Comparison of ENCODE assay signal across 8 mouse cellular contexts in genomic region chr7:41599932-41600548, GRCm38 (mm10). TPM values are rescaled to one million over a fixed set of nuclear protein-coding genes. Genes with fewer than 3 reads are reported as not detected.
DNase-seq lines count a peak whose midpoint lies in the region; ATAC-seq and TF ChIP-seq lines count a peak whose summit lies in the region.

No protein-coding gene starts in this region.

- H3K36me3 ChIP-seq in heart, embryonic 13.5 days = 0 out of 2 replicates have a peak, but pooled peaks cover 3% of the 10 kb centered on the region
- H3K36me3 ChIP-seq in ES-Bruce4 (ENCODE audit: control insufficient read depth, insufficient read depth, low read length, poor library complexity, severe bottlenecking) = peaks cover 9% of the 10 kb centered on the region
- H3K36me3 ChIP-seq in embryonic facial prominence, embryonic 13.5 days = 0 out of 2 replicates have a peak, but pooled peaks cover 3% of the 10 kb centered on the region
- H3K36me3 ChIP-seq in limb, embryonic 10.5 days = peaks cover 23% of the 10 kb centered on the region
- no peaks in the 10 kb centered on the region for H3K36me3 ChIP-seq in neural tube, embryonic 15.5 days

- no peak for TF ChIP-seq POLR2A in ES-Bruce4 (IDR thresholded peaks at IDR 0.05; ENCODE audit: insufficient read depth, low read length)

- H3K27me3 ChIP-seq in heart, embryonic 13.5 days (replicated peaks) = no peaks in the 10 kb centered on the region
- H3K27me3 ChIP-seq in ES-Bruce4 (ENCODE audit: control insufficient read depth, insufficient read depth, low read length, poor library complexity, severe bottlenecking) = no peaks in the 10 kb centered on the region
- H3K27me3 ChIP-seq in embryonic facial prominence, embryonic 13.5 days = no peaks in the 10 kb centered on the region
- H3K27me3 ChIP-seq in limb, embryonic 10.5 days (ENCODE audit: low read depth, poor library complexity, severe bottlenecking) = no peaks in the 10 kb centered on the region
- H3K27me3 ChIP-seq in neural tube, embryonic 15.5 days (replicated peaks) = no peaks in the 10 kb centered on the region

- 16% methylated on average over 3 of the region's 3 CpGs for WGBS in heart, embryonic 13.5 days
- WGBS in embryonic facial prominence, embryonic 13.5 days = 20% methylated on average over 3 of the region's 3 CpGs
- 15% methylated on average over 3 of the region's 3 CpGs for WGBS in limb, embryonic 10.5 days
- 19% methylated on average over 3 of the region's 3 CpGs for WGBS in neural tube, embryonic 15.5 days

- DNase-seq in heart, postnatal 4 days = no peak
- no peak for DNase-seq in limb, embryonic 10.5 days (ENCODE audit: low spot score)
- DNase-seq in adrenal gland, adult 8-10 months = no peak
- no peak for DNase-seq in left cerebral cortex, adult 11 months (ENCODE audit: low spot score)

- TF ChIP-seq CTCF in ES-Bruce4 (IDR thresholded peaks at IDR 0.05; ENCODE audit: low read depth, low read length) = no peak

- 0 out of 2 replicates have a peak overlapping the region, but pooled peaks have one; percentile 58 for H3K27ac ChIP-seq in heart, embryonic 13.5 days (replicated peaks)
- H3K27ac ChIP-seq in ES-Bruce4 (ENCODE audit: insufficient read depth, low read length) = 0 out of 2 replicates have a peak overlapping the region, but pooled peaks have one; percentile 9
- peak overlapping the region; percentile 66 for H3K27ac ChIP-seq in embryonic facial prominence, embryonic 13.5 days
- H3K27ac ChIP-seq in limb, embryonic 10.5 days = peak overlapping the region; percentile 77; the same call in 1 of the 2 replicates
- no peak overlapping the region for H3K27ac ChIP-seq in neural tube, embryonic 15.5 days (replicated peaks)

- peak overlapping the region; percentile 74 for H3K4me3 ChIP-seq in heart, embryonic 13.5 days
- peak overlapping the region; percentile 94 for H3K4me3 ChIP-seq in ES-Bruce4 (ENCODE audit: low read depth, low read length)
- H3K4me3 ChIP-seq in embryonic facial prominence, embryonic 13.5 days = peak overlapping the region; percentile 65
- H3K4me3 ChIP-seq in limb, embryonic 10.5 days = peak overlapping the region; percentile 62
- H3K4me3 ChIP-seq in neural tube, embryonic 15.5 days (replicated peaks) = peak overlapping the region; percentile 67

- H3K9ac ChIP-seq in heart, embryonic 13.5 days = peak overlapping the region; percentile 86
- H3K9ac ChIP-seq in ES-Bruce4 (ENCODE audit: low read depth, poor library complexity, severe bottlenecking) = peak overlapping the region; percentile 73
- H3K9ac ChIP-seq in embryonic facial prominence, embryonic 13.5 days = peak overlapping the region; percentile 80
- peak overlapping the region; percentile 68 for H3K9ac ChIP-seq in neural tube, embryonic 15.5 days (replicated peaks)

- TF ChIP-seq EP300 in ES-Bruce4 (IDR thresholded peaks at IDR 0.05; ENCODE audit: insufficient read depth, low read depth, low read length) = no peak

- peaks cover 8% of the 10 kb centered on the region for H3K4me1 ChIP-seq in heart, embryonic 13.5 days
- peaks cover 1% of the 10 kb centered on the region for H3K4me1 ChIP-seq in ES-Bruce4 (ENCODE audit: control insufficient read depth, insufficient read depth, low read length)
- peaks cover 6% of the 10 kb centered on the region; the same call in 1 of the 2 replicates for H3K4me1 ChIP-seq in embryonic facial prominence, embryonic 13.5 days
- peaks cover 3% of the 10 kb centered on the region; the same call in 1 of the 2 replicates for H3K4me1 ChIP-seq in limb, embryonic 10.5 days
- H3K4me1 ChIP-seq in neural tube, embryonic 15.5 days = peaks cover 23% of the 10 kb centered on the region

- peak overlapping the region; percentile 87 for H3K4me2 ChIP-seq in heart, embryonic 13.5 days
- H3K4me2 ChIP-seq in embryonic facial prominence, embryonic 13.5 days = peak overlapping the region; percentile 76
- H3K4me2 ChIP-seq in neural tube, embryonic 15.5 days = peak overlapping the region; percentile 81

- no peaks in the 10 kb centered on the region for H3K9me3 ChIP-seq in heart, embryonic 13.5 days
- H3K9me3 ChIP-seq in ES-Bruce4 (replicated peaks; ENCODE audit: control insufficient read depth, insufficient read depth, low read length, poor library complexity, severe bottlenecking) = no peaks in the 10 kb centered on the region
- no peaks in the 10 kb centered on the region for H3K9me3 ChIP-seq in embryonic facial prominence, embryonic 13.5 days
- H3K9me3 ChIP-seq in limb, embryonic 10.5 days (replicated peaks) = no peaks in the 10 kb centered on the region
- no peaks in the 10 kb centered on the region for H3K9me3 ChIP-seq in neural tube, embryonic 15.5 days (replicated peaks)

- no peak for ATAC-seq in heart, embryonic 13.5 days (ENCODE audit: extremely low read depth, insufficient number of reproducible peaks, low FRiP score, low TSS enrichment)
- no peak for ATAC-seq in embryonic facial prominence, embryonic 13.5 days (ENCODE audit: insufficient number of reproducible peaks, insufficient read depth, low FRiP score, low TSS enrichment, low read depth)
- no peak for ATAC-seq in neural tube, embryonic 15.5 days (ENCODE audit: low FRiP score)

RNA-seq across cellular contexts. Expression of gene 2610021A01Rik, which starts 1.0 kb away (rescaled TPM):
- polyA plus RNA-seq in heart, embryonic 13.5 days (2015; fragmentation: Nextera tagmentation; extraction: Ambion mirVana) = 5.5 TPM in 2 replicates
- 10 to 100 TPM; 10.9 to 11.6 TPM for total RNA-seq in heart, postnatal 4 days (2021)
- 50.4 and 62.1 TPM in 2 replicates for polyA plus RNA-seq in ES-Bruce4 (2011; ENCODE audit: insufficient read depth, insufficient read length, low read depth, missing spikeins)
- 13.2 and 16.1 TPM in 2 replicates for polyA plus RNA-seq in embryonic facial prominence, embryonic 13.5 days (2015; fragmentation: Nextera tagmentation; extraction: Ambion mirVana)
- polyA plus RNA-seq in limb, embryonic 10.5 days (2016; fragmentation: Nextera tagmentation; extraction: Ambion mirVana) = 16.9 and 18.3 TPM in 2 replicates
- polyA plus RNA-seq in neural tube, embryonic 15.5 days (2015; fragmentation: Nextera tagmentation; extraction: Ambion mirVana) = 12.3 and 12.8 TPM in 2 replicates
- total RNA-seq in adrenal gland, adult 8-10 months (2022) = 10 to 100 TPM; 15.7 to 32.3 (median 23.4) TPM

RNA-seq across cellular contexts. Expression of gene Gm6871, which starts 26.6 kb away (rescaled TPM):
- polyA plus RNA-seq in heart, embryonic 13.5 days (2015; fragmentation: Nextera tagmentation; extraction: Ambion mirVana) = not detected in 2 replicates
- total RNA-seq in heart, postnatal 4 days (2021) = not detected
- 22.2 and 34.6 TPM in 2 replicates for polyA plus RNA-seq in ES-Bruce4 (2011; ENCODE audit: insufficient read depth, insufficient read length, low read depth, missing spikeins)
- polyA plus RNA-seq in embryonic facial prominence, embryonic 13.5 days (2015; fragmentation: Nextera tagmentation; extraction: Ambion mirVana) = not detected in 2 replicates
- polyA plus RNA-seq in limb, embryonic 10.5 days (2016; fragmentation: Nextera tagmentation; extraction: Ambion mirVana) = not detected in 2 replicates
- polyA plus RNA-seq in neural tube, embryonic 15.5 days (2015; fragmentation: Nextera tagmentation; extraction: Ambion mirVana) = 0.19 TPM in 1 of 2 replicates, not detected in the other
- total RNA-seq in adrenal gland, adult 8-10 months (2022) = under 1 TPM; 0.55 to 0.67 (median 0.57) TPM

RNA-seq across cellular contexts. Expression of gene Zfp788, which starts 33.0 kb away (rescaled TPM):
- polyA plus RNA-seq in heart, embryonic 13.5 days (2015; fragmentation: Nextera tagmentation; extraction: Ambion mirVana) = 5.0 and 5.7 TPM in 2 replicates
- total RNA-seq in heart, postnatal 4 days (2021) = 10 to 100 TPM in 1 of 2 experiments, 1 to 10 TPM in 1; 8.6 to 11.3 TPM
- polyA plus RNA-seq in ES-Bruce4 (2011; ENCODE audit: insufficient read depth, insufficient read length, low read depth, missing spikeins) = 20.3 and 21.3 TPM in 2 replicates
- polyA plus RNA-seq in embryonic facial prominence, embryonic 13.5 days (2015; fragmentation: Nextera tagmentation; extraction: Ambion mirVana) = 15.3 and 15.6 TPM in 2 replicates
- 11.4 and 12.5 TPM in 2 replicates for polyA plus RNA-seq in limb, embryonic 10.5 days (2016; fragmentation: Nextera tagmentation; extraction: Ambion mirVana)
- 21.9 and 24.0 TPM in 2 replicates for polyA plus RNA-seq in neural tube, embryonic 15.5 days (2015; fragmentation: Nextera tagmentation; extraction: Ambion mirVana)
- 10 to 100 TPM; 13.8 to 22.2 (median 17.9) TPM for total RNA-seq in adrenal gland, adult 8-10 months (2022)

Comparison
In these comparisons a context has a peak if more than half of its experiments do, and no peak if none do; other contexts are left out.
1. RNA of gene Gm6871, which starts 26.6 kb away (polyA plus RNA-seq): 22.2 to 34.6 TPM in ES-Bruce4; 0.19 TPM in neural tube, embryonic 15.5 days, not detected in heart, embryonic 13.5 days, not detected in embryonic facial prominence, embryonic 13.5 days and not detected in limb, embryonic 10.5 days; every median in the first group is over 10 times any median in the second.
2. Peak in every context shown above with its lines, with median percentiles within 50 percentile points of each other: H3K4me2 ChIP-seq, H3K4me3 ChIP-seq and H3K9ac ChIP-seq.